Mouse (Mus musculus): ENCODE measurements around the gene Fkbp1b. TPM values are rescaled to one million over a fixed set of nuclear protein-coding genes. Genes with fewer than 3 reads are reported as not detected.

Gene Fkbp1b
- polyA plus RNA-seq, 1 experiment from 2014 or later = 12.6 TPM

DNA sequence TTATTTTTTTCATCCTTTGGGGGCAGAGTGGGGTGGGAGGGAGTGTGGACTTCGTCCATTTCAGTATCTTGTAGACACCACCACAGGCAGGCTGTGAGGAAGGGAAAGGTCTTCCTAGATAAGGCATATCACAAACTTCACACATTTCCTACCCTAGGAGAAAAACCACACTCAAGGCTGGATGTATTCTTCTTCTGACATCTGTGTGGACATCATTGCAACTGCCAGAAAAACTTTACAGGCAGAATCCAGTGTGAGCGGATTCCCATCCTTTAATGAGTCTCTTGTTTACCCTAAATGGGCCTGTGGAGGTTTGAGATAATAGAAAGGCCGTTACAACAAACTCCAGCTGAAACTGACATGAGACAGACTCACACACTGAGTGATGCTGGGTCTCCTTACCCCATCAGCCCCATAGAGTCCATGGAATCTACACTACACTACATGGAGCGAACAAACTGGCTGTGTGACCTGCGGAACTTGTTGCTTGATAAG is 31.6 kb upstream of the Fkbp1b start:
- Histone ChIP-seq H3K27me3 (0 out of 2 replicates have a peak, but pooled peaks cover 6% of the 10 kb centered on the region), H3K9me3 (no peaks in the 10 kb centered on the region), H3K4me3 (no peak overlapping the region), H3K36me3 (no peaks in the 10 kb centered on the region), H3K4me1 (peaks cover 11% of the 10 kb centered on the region), H3K27ac (no peak overlapping the region), H3K9ac (no peak overlapping the region), H3K4me2 (no peak overlapping the region)
- 85% methylated on average over 5 of the region's 5 CpGs for WGBS
- ATAC-seq (ENCODE audit: insufficient number of reproducible peaks, insufficient read depth, low FRiP score, low TSS enrichment, low read depth) = no peak

DNA sequence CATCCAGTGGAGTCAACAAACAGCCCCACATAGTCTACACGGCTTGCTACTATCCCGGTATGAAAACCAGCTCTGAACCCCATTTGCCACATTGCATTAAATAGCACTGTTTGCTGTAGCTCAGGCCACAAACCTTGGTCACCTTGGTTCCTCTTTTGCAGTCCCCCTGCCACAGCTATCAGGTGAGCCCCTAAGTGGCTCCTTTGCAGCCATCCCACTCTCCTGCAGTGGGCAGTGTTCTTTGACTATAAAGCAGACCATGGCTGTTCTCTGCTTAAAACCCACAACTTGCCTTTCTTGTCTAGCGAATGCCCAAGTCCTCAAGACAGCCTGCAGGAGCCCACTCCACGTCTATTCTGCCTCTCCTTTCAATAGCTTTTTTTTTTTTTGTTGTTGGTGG is 30.9 kb upstream of the Fkbp1b start:
- 0 out of 2 replicates have a peak, but pooled peaks cover 6% of the 10 kb centered on the region for H3K27me3 ChIP-seq
- H3K4me1 ChIP-seq = peaks cover 11% of the 10 kb centered on the region
- H3K9me3 ChIP-seq = no peaks in the 10 kb centered on the region
- no peak overlapping the region for H3K4me2 ChIP-seq
- H3K4me3 ChIP-seq = no peak overlapping the region
- H3K9ac ChIP-seq = no peak overlapping the region
- no peak overlapping the region for H3K27ac ChIP-seq
- no peaks in the 10 kb centered on the region for H3K36me3 ChIP-seq
- 56% methylated on average over 4 of the region's 4 CpGs for WGBS
- ATAC-seq (ENCODE audit: insufficient number of reproducible peaks, insufficient read depth, low FRiP score, low TSS enrichment, low read depth) = no peak

DNA sequence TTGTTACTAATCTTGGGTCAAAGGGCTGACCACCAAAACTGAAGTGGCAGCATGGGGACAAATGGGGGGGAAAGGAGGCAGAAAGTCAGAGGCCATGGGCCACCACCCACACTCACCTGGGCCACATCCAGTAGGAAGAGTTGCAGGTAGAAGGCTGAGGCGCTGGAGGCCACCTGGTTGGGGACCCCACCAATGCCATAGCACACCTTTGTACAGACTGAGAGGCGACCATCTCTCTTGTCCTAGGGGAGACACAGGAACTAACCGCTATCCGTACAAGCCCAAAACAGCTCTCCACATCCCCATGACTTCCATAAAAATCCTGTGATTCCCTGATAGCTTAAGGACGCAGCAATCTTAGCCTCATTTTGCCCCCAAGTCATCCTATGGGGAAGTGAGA is 29.9 kb upstream of the Fkbp1b start:
- Histone ChIP-seq H3K27ac (no peak overlapping the region), H3K36me3 (no peaks in the 10 kb centered on the region), H3K9me3 (no peaks in the 10 kb centered on the region), H3K4me3 (no peak overlapping the region), H3K4me1 (peaks cover 11% of the 10 kb centered on the region), H3K9ac (no peak overlapping the region), H3K27me3 (0 out of 2 replicates have a peak, but pooled peaks cover 6% of the 10 kb centered on the region), H3K4me2 (no peak overlapping the region)
- WGBS = 87% methylated on average over 5 of the region's 5 CpGs
- ATAC-seq (ENCODE audit: insufficient number of reproducible peaks, insufficient read depth, low FRiP score, low TSS enrichment, low read depth) = no peak

DNA sequence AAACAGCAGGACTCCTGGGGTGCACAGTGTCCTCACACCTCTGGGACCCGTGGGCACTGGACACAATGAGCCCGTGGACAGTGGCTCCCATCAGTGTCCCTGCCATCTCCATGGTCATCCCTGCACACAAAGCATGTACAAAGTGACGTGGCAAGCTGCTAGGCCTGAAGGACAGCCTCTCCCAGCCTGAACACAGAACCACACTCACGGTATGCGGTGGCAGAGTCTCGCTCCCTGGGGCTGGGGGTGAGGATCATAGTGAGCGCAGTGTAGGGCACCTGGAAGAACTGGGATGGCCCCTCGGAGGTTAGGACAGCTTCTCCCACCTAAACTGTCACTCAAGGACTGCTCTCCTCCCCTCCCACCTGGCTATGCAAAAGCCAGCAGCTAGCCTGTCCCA is 27.5 kb upstream of the Fkbp1b start:
- Histone ChIP-seq H3K4me1 (peaks cover 11% of the 10 kb centered on the region), H3K4me2 (no peak overlapping the region), H3K9me3 (no peaks in the 10 kb centered on the region), H3K27me3 (0 out of 2 replicates have a peak, but pooled peaks cover 6% of the 10 kb centered on the region), H3K27ac (no peak overlapping the region), H3K36me3 (no peaks in the 10 kb centered on the region), H3K4me3 (no peak overlapping the region), H3K9ac (no peak overlapping the region)
- ATAC-seq (ENCODE audit: insufficient number of reproducible peaks, insufficient read depth, low FRiP score, low TSS enrichment, low read depth) = no peak
- WGBS = 77% methylated on average over 8 of the region's 8 CpGs

DNA sequence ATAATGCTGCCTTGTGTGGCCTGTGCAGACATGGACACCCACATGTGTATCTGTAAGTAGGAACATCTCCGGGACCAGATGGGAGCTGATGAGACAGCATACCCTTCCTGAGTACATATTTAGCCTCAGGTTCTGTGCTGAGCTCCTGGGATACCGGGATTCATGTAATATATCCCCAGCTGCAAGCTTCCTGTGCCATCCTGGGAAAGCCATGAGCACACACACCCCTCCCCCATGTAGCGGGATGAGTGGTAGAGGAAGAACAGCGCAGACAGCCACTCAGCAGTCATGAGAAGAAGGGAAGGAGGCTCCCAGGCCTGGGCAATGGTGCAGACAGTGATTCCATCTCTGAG is 22.9 kb upstream of the Fkbp1b start:
- Histone ChIP-seq H3K36me3 (no peaks in the 10 kb centered on the region), H3K9me3 (no peaks in the 10 kb centered on the region), H3K27ac (peak overlapping the region; percentile 77), H3K27me3 (no peaks in the 10 kb centered on the region), H3K4me2 (no peak overlapping the region), H3K4me1 (peaks cover 16% of the 10 kb centered on the region), H3K4me3 (no peak overlapping the region), H3K9ac (0 out of 2 replicates have a peak overlapping the region, but pooled peaks have one; percentile 28)
- WGBS = 57% methylated on average over 4 of the region's 4 CpGs
- ATAC-seq (ENCODE audit: insufficient number of reproducible peaks, insufficient read depth, low FRiP score, low TSS enrichment, low read depth) = no peak

DNA sequence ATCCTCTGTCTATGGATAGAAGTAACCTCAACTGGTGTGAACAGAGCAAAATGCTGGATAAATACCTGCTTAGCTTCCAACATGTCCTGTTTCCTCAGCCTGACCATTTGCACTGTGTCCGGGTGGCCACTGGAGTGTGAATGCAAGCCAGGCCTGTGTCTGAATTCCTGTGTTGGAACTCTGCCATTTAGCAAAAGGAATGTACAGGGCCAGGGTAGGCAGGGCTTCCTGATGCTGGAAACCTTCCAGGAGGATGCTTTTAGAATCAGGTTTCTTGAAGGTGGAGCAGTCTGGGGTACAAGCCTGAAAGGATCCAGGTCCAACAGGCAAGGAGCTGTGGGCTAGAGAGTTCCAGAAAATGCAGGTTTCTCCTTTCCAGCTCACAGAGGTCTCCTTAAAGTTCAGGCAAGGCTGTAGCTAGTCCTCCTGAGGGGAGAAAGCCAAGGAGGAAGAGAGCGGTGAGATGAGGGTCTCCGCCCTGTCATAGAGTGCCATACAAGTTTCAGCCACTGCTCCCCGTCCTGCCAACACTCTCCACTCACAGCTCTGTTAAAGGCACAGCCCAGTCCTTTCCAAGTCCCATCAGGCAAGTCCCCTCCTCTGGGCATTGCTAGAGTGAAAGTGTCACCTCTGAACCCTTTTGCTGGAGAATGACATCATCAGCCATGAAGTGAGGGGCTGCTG is 22.4 kb upstream of the Fkbp1b start:
- Histone ChIP-seq H3K27me3 (no peaks in the 10 kb centered on the region), H3K9ac (peak overlapping the region; percentile 28; the same call in 1 of the 2 replicates), H3K27ac (peak overlapping the region; percentile 77), H3K36me3 (no peaks in the 10 kb centered on the region), H3K4me3 (no peak overlapping the region), H3K4me1 (peaks cover 16% of the 10 kb centered on the region), H3K9me3 (no peaks in the 10 kb centered on the region), H3K4me2 (no peak overlapping the region)
- 43% methylated on average over 4 of the region's 4 CpGs for WGBS
- ATAC-seq (ENCODE audit: insufficient number of reproducible peaks, insufficient read depth, low FRiP score, low TSS enrichment, low read depth) = peak; percentile 56; the same call in 1 of the 2 replicates

DNA sequence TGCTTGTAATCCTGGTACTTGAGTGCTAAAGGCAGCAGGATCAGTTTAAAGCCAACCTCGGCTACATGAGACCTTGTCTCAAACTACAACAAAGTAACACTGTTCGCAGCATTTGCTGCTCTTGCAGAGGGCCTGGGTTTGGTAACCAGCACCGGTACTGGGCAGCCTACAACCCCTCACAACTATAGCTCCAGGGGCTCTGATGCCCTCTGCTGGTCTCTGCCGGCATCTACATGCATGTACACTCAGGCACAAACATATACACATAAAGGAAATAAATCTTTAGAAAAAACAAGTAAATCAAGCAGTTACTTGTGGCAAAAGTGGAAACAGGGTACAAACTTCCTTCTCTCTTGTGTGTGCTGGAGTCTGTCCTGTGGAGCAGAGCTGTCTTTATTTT is 21.3 kb upstream of the Fkbp1b start:
- Histone ChIP-seq H3K4me2 (no peak overlapping the region), H3K27ac (no peak overlapping the region; the same call in 1 of the 2 replicates), H3K4me3 (no peak overlapping the region), H3K9ac (no peak overlapping the region), H3K9me3 (no peaks in the 10 kb centered on the region), H3K4me1 (peaks cover 16% of the 10 kb centered on the region), H3K27me3 (no peaks in the 10 kb centered on the region), H3K36me3 (peaks cover 3% of the 10 kb centered on the region; the same call in 1 of the 2 replicates)
- WGBS = 90% methylated on average over 4 of the region's 4 CpGs
- ATAC-seq (ENCODE audit: insufficient number of reproducible peaks, insufficient read depth, low FRiP score, low TSS enrichment, low read depth) = no peak

DNA sequence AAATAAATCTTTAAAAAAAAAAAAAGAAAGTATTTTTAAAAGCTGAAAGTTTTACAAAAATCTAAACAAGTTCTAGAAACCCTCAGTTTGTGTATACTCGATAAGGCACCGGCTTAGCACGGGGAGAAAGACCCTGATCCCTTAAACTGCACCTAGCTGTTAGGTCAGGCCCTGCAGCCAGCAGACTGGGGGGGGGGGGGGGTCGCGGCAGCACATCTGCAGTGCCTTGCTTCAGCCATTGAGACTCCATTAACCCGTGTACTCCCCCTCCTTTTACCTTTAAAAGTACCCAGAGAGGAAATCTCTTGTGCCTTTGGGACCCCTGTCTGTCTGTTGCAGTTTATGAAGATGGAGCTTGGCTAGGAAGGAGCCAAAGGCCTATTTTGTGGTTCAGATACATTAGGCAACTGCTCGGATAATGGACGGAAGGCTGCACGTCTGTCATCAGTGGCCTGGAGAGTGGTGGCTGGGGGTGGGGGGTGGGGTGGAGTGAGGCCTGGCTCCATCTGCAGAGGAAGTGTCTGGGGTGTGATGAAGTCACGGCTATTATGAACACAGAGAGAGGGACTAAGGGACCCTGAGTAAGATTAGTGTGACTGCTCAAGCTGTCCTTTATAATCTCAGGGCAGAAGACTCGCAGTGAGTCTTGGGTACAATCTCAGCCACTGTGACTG is 18.0 kb upstream of the Fkbp1b start:
- H3K27ac ChIP-seq = peak overlapping the region; percentile 28; the same call in 1 of the 2 replicates
- H3K4me1 ChIP-seq = peaks cover 13% of the 10 kb centered on the region
- no peaks in the 10 kb centered on the region for H3K27me3 ChIP-seq
- 42% methylated on average over 11 of the region's 11 CpGs for WGBS
- ATAC-seq (ENCODE audit: insufficient number of reproducible peaks, insufficient read depth, low FRiP score, low TSS enrichment, low read depth) = no peak
- H3K4me3 ChIP-seq = no peak overlapping the region
- H3K4me2 ChIP-seq = no peak overlapping the region
- peaks cover 27% of the 10 kb centered on the region for H3K36me3 ChIP-seq
- no peak overlapping the region for H3K9ac ChIP-seq
- H3K9me3 ChIP-seq = no peaks in the 10 kb centered on the region

DNA sequence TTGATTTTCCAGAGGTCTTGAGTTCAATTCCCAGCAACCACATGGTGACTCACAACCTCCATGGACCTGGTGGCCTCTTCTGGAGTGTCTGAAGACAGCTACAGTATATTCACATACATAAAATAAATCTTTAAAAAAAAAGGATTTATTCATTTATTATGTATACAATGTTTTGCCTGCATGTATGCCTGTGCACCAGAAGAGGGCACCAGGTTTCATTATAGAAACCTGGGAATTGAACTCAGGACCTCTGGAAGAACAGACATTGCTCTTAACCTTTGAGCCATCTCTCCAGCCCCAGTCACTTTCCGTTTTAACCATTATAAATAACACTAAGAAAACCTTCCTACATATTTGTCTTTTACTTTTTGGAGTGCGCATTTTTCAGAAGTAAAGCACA is 15.4 kb upstream of the Fkbp1b start:
- Histone ChIP-seq H3K36me3 (peaks cover 44% of the 10 kb centered on the region), H3K9ac (no peak overlapping the region), H3K4me1 (no peaks in the 10 kb centered on the region), H3K27me3 (no peaks in the 10 kb centered on the region), H3K4me3 (no peak overlapping the region), H3K9me3 (no peaks in the 10 kb centered on the region), H3K27ac (no peak overlapping the region), H3K4me2 (no peak overlapping the region)
- ATAC-seq (ENCODE audit: insufficient number of reproducible peaks, insufficient read depth, low FRiP score, low TSS enrichment, low read depth) = no peak
- 96% methylated on average over 2 of the region's 2 CpGs for WGBS

DNA sequence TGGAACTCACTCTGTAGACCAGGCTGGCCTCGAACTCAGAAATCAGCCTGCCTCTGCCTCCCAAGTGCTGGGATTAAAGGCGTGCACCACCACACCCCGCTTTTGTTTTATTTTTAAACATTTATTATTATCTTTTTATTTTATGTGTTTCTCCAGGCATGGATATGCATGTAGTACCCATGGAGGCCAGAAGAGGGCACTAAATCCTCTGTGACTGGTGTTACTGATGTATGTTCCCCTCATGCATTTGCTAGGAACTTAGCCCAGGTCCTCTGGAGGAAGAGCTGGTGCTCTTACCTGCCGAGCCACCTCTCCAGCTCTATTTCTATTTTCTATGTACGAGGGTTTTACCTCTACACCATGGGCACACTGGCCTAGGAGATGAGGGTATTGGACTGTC is 14.8 kb upstream of the Fkbp1b start:
- no peak for ATAC-seq (ENCODE audit: insufficient number of reproducible peaks, insufficient read depth, low FRiP score, low TSS enrichment, low read depth)
- H3K9me3 ChIP-seq = no peaks in the 10 kb centered on the region
- no peaks in the 10 kb centered on the region for H3K4me1 ChIP-seq
- 97% methylated on average over 5 of the region's 5 CpGs for WGBS
- H3K36me3 ChIP-seq = peaks cover 50% of the 10 kb centered on the region
- no peak overlapping the region for H3K27ac ChIP-seq
- no peaks in the 10 kb centered on the region for H3K27me3 ChIP-seq
- no peak overlapping the region for H3K9ac ChIP-seq
- H3K4me2 ChIP-seq = no peak overlapping the region
- no peak overlapping the region for H3K4me3 ChIP-seq

DNA sequence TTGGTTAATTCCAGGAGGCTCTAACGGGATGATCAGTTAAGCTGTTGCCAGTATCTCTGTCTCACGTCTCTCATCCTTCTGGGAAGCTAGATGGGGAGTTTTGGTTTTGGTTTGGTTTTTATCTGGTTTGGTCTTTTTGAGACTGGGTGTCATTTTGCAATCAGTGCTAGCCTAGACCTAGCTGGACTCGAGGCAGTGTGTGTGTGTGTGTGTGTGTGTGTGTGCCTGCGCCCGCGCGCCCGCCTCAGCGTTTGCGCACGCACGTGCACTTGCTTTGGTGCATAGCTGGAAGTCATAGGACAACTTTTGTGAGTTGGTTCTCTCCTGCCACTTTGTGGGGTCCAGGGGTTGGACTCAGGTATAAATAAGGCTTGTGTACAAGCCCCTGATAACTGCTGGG is 2.4 kb upstream of the Fkbp1b start:
- WGBS = under 1% methylated on average over 12 of the region's 12 CpGs
- Histone ChIP-seq H3K4me3 (peak overlapping the region; percentile 69), H3K27ac (peak overlapping the region; percentile 57; the same call in 1 of the 2 replicates), H3K9me3 (no peaks in the 10 kb centered on the region), H3K36me3 (no peaks in the 10 kb centered on the region), H3K4me1 (peaks cover 24% of the 10 kb centered on the region), H3K9ac (peak overlapping the region; percentile 75), H3K4me2 (peak overlapping the region; percentile 65), H3K27me3 (peaks cover 6% of the 10 kb centered on the region)
- ATAC-seq (ENCODE audit: insufficient number of reproducible peaks, insufficient read depth, low FRiP score, low TSS enrichment, low read depth) = no peak
